Mouse (Mus musculus): ENCODE results near the gene Parp12. TPM values are rescaled to one million over a fixed set of nuclear protein-coding genes. Genes with fewer than 3 reads are reported as not detected.

The Parp12 gene
- polyA plus RNA-seq, 1 experiment from 2014 or later = 13.6 TPM

- ATAC-seq (no peak), DNase-seq (ENCODE audit: low spot score) (no peak)
- H3K27me3 ChIP-seq (replicated peaks; ENCODE audit: insufficient read depth, low read length) = no peaks in the 10 kb centered on the region
- H3K4me2 ChIP-seq (replicated peaks; ENCODE audit: low read depth, low read length) = no peak overlapping the region
- H3K9me3 ChIP-seq (ENCODE audit: low read length) = no peaks in the 10 kb centered on the region
- H3K27ac ChIP-seq (ENCODE audit: low read length) = no peak overlapping the region
- H3K36me3 ChIP-seq (ENCODE audit: insufficient read depth, low read length) = no peaks in the 10 kb centered on the region
- H3K9ac ChIP-seq (replicated peaks; ENCODE audit: low read depth) = no peak overlapping the region
- TF ChIP-seq EP300 (IDR thresholded peaks at IDR 0.05) = no peak
- no peak for TF ChIP-seq CTCF (IDR thresholded peaks at IDR 0.05)
- peaks cover 2% of the 10 kb centered on the region; the same call in 1 of the 2 replicates for H3K4me1 ChIP-seq (ENCODE audit: insufficient read depth, low read depth, low read length)
- H3K4me3 ChIP-seq (ENCODE audit: low read depth, low read length) = no peak overlapping the region
- WGBS = 85% methylated on average over 13 of the region's 13 CpGs
Observed at GRCm38 (mm10) chr6:39054206-39054864, 63.8 kb downstream of the Parp12 start.

- WGBS = 70% methylated on average over 4 of the region's 4 CpGs
- H3K9me3 ChIP-seq (ENCODE audit: low read length) = no peaks in the 10 kb centered on the region
- no peak overlapping the region for H3K9ac ChIP-seq (replicated peaks; ENCODE audit: low read depth)
- no peaks in the 10 kb centered on the region; the same call in 1 of the 2 replicates for H3K4me1 ChIP-seq (ENCODE audit: insufficient read depth, low read depth, low read length)
- H3K36me3 ChIP-seq (ENCODE audit: insufficient read depth, low read length) = no peaks in the 10 kb centered on the region
- no peak overlapping the region for H3K4me2 ChIP-seq (replicated peaks; ENCODE audit: low read depth, low read length)
- H3K27ac ChIP-seq (ENCODE audit: low read length) = no peak overlapping the region
- no peak overlapping the region for H3K4me3 ChIP-seq (ENCODE audit: low read depth, low read length)
- ATAC-seq (no peak), DNase-seq (ENCODE audit: low spot score) (no peak)
- no peak for TF ChIP-seq EP300 (IDR thresholded peaks at IDR 0.05)
- TF ChIP-seq CTCF (IDR thresholded peaks at IDR 0.05) = no peak
- H3K27me3 ChIP-seq (replicated peaks; ENCODE audit: insufficient read depth, low read length) = no peaks in the 10 kb centered on the region
Observed at GRCm38 (mm10) chr6:39052636-39053035, 65.5 kb downstream of the Parp12 start.

GRCm38 (mm10) chr6:39051799-39052556, 66.2 kb downstream of the Parp12 start:
- TF ChIP-seq EP300 (IDR thresholded peaks at IDR 0.05) (no peak), CTCF (IDR thresholded peaks at IDR 0.05) (no peak)
- Histone ChIP-seq H3K4me3 (ENCODE audit: low read depth, low read length) (no peak overlapping the region), H3K4me2 (replicated peaks; ENCODE audit: low read depth, low read length) (no peak overlapping the region), H3K9me3 (ENCODE audit: low read length) (no peaks in the 10 kb centered on the region), H3K4me1 (ENCODE audit: insufficient read depth, low read depth, low read length) (no peaks in the 10 kb centered on the region; the same call in 1 of the 2 replicates), H3K27me3 (replicated peaks; ENCODE audit: insufficient read depth, low read length) (no peaks in the 10 kb centered on the region), H3K27ac (ENCODE audit: low read length) (no peak overlapping the region), H3K36me3 (ENCODE audit: insufficient read depth, low read length) (no peaks in the 10 kb centered on the region), H3K9ac (replicated peaks; ENCODE audit: low read depth) (no peak overlapping the region)
- ATAC-seq = 0 out of 2 replicates have a peak, but pooled peaks have one; percentile 30
- WGBS = 58% methylated on average over 9 of the region's 9 CpGs
- DNase-seq (ENCODE audit: low spot score) = no peak

GRCm38 (mm10) chr6:39050836-39051235, 67.3 kb downstream of the Parp12 start:
- Histone ChIP-seq H3K4me3 (ENCODE audit: low read depth, low read length) (no peak overlapping the region), H3K27ac (ENCODE audit: low read length) (no peak overlapping the region), H3K4me2 (replicated peaks; ENCODE audit: low read depth, low read length) (no peak overlapping the region), H3K36me3 (ENCODE audit: insufficient read depth, low read length) (no peaks in the 10 kb centered on the region), H3K9me3 (ENCODE audit: low read length) (no peaks in the 10 kb centered on the region), H3K9ac (replicated peaks; ENCODE audit: low read depth) (no peak overlapping the region), H3K4me1 (ENCODE audit: insufficient read depth, low read depth, low read length) (no peaks in the 10 kb centered on the region; the same call in 1 of the 2 replicates), H3K27me3 (replicated peaks; ENCODE audit: insufficient read depth, low read length) (no peaks in the 10 kb centered on the region)
- peak; percentile 41 for DNase-seq (ENCODE audit: low spot score)
- ATAC-seq = peak; percentile 30
- TF ChIP-seq CTCF (IDR thresholded peaks at IDR 0.05) = no peak
- no peak for TF ChIP-seq EP300 (IDR thresholded peaks at IDR 0.05)
- 54% methylated on average over 6 of the region's 6 CpGs for WGBS

GRCm38 (mm10) chr6:39049141-39049540, 69.0 kb downstream of the Parp12 start:
- H3K9ac ChIP-seq (replicated peaks; ENCODE audit: low read depth) = no peak overlapping the region
- H3K4me1 ChIP-seq (ENCODE audit: insufficient read depth, low read depth, low read length) = no peaks in the 10 kb centered on the region
- no peak overlapping the region for H3K27ac ChIP-seq (ENCODE audit: low read length)
- H3K9me3 ChIP-seq (ENCODE audit: low read length) = no peaks in the 10 kb centered on the region
- WGBS = 57% methylated on average over 5 of the region's 5 CpGs
- ATAC-seq (no peak), DNase-seq (ENCODE audit: low spot score) (no peak)
- TF ChIP-seq EP300 (IDR thresholded peaks at IDR 0.05) (no peak), CTCF (IDR thresholded peaks at IDR 0.05) (no peak)
- H3K27me3 ChIP-seq (replicated peaks; ENCODE audit: insufficient read depth, low read length) = no peaks in the 10 kb centered on the region
- no peak overlapping the region for H3K4me2 ChIP-seq (replicated peaks; ENCODE audit: low read depth, low read length)
- H3K4me3 ChIP-seq (ENCODE audit: low read depth, low read length) = no peak overlapping the region
- no peaks in the 10 kb centered on the region for H3K36me3 ChIP-seq (ENCODE audit: insufficient read depth, low read length)

- H3K27me3 ChIP-seq (replicated peaks; ENCODE audit: insufficient read depth, low read length) = no peaks in the 10 kb centered on the region
- no peak for TF ChIP-seq CTCF (IDR thresholded peaks at IDR 0.05)
- TF ChIP-seq EP300 (IDR thresholded peaks at IDR 0.05) = no peak
Observed at GRCm38 (mm10) chr6:39040451-39040850, 77.7 kb downstream of the Parp12 start.

More at GRCm38 (mm10) chr6:39040451-39040850, 77.7 kb downstream of the Parp12 start:
- no peak for ATAC-seq
- DNase-seq (ENCODE audit: low spot score) = no peak
- no peaks in the 10 kb centered on the region for H3K36me3 ChIP-seq (ENCODE audit: insufficient read depth, low read length)
- 65% methylated on average over 9 of the region's 9 CpGs for WGBS
- no peak overlapping the region for H3K27ac ChIP-seq (ENCODE audit: low read length)
- no peaks in the 10 kb centered on the region for H3K4me1 ChIP-seq (ENCODE audit: insufficient read depth, low read depth, low read length)
- no peak overlapping the region for H3K4me3 ChIP-seq (ENCODE audit: low read depth, low read length)
- no peak overlapping the region for H3K4me2 ChIP-seq (replicated peaks; ENCODE audit: low read depth, low read length)
- no peak overlapping the region for H3K9ac ChIP-seq (replicated peaks; ENCODE audit: low read depth)
- no peaks in the 10 kb centered on the region for H3K9me3 ChIP-seq (ENCODE audit: low read length)

Other genes starting within 250 kb of the Parp12 start
- 5.3 and 5.5 TPM in 2 replicates for gene Tbxas1, start 242.9 kb downstream of the Parp12 start, polyA plus RNA-seq (2015; fragmentation: Nextera tagmentation; extraction: Ambion mirVana)
- 18.4 and 23.0 TPM in 2 replicates for gene Hipk2, start 242.2 kb downstream of the Parp12 start, polyA plus RNA-seq (2015; fragmentation: Nextera tagmentation; extraction: Ambion mirVana)
- gene Kdm7a, start 88.4 kb upstream of the Parp12 start, polyA plus RNA-seq (2015; fragmentation: Nextera tagmentation; extraction: Ambion mirVana) = 5.1 and 6.7 TPM in 2 replicates